Mouse (Mus musculus): ENCODE measurements around the gene Lrp5.

- TF ChIP-seq CTCF (IDR thresholded peaks at IDR 0.05; ENCODE audit: low read depth) (no peak), EP300 (IDR thresholded peaks at IDR 0.05; ENCODE audit: low read depth) (no peak)
Observed at GRCm38 (mm10) chr19:3692414-3693145, 6.2 kb upstream of the Lrp5 start.
